Mouse (Mus musculus) large intestine, adult 2 months (tissue): ENCODE measurements around the gene Vwa3a. TPM values are rescaled to one million over a fixed set of nuclear protein-coding genes. Genes with fewer than 3 reads are reported as not detected.

Experiments used
- DNase-seq: peaks from one replicate; pipeline ENCODE4 v3.0.0-alpha.2; 2012; ENCODE audit warnings: low read depth, low spot score
- WGBS: fragments of 180-500 bp; shearing (Covaris S2); methylation state at CpG from one replicate; pipeline ENCODE4 v1.1.7; 2018; 5-methylcytosine and 5-hydroxymethylcytosine counted together
- polyA plus RNA-seq: library from polyadenylated mRNA; depleted of rRNA; stranded (reverse); fragments of >200 nt; gene quantifications from 2 replicates; pipeline ENCODE4 v1.2.3, GENCODE M21; 2012; rRNA removed

Vwa3a gene
- polyA plus RNA-seq, 1 experiment, result 0.07 TPM

DNA sequence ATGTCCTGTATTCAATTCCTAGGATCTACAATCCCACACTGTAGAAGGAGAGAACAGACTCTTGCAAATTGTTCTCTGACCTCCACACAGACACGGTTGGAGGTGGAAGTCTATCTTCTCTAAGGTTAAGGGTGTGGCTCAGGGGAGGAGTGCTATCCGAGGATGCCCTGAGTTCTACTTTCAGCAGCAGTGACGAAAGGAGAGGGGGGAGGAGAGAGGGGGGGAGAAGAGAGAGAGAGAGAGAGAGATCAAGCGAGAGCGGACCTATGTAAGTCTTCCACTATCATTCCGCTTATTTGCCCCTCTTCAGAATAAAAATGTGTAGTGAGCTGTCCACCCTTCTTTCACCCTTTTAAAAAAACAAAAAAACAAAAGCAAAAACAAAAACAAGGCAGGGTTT is 95.3 kb downstream of the Vwa3a start:
- 23% methylated on average over 6 of the region's 6 CpGs for WGBS
- no peak for DNase-seq

GRCm38 (mm10) chr7:120834863-120835372 is 95.8 kb downstream of the Vwa3a start:
- DNase-seq, result no peak
- under 1% methylated on average over 14 of the region's 14 CpGs for WGBS

- WGBS, result under 1% methylated on average over 41 of the region's 41 CpGs
- no peak for DNase-seq
Observed at GRCm38 (mm10) chr7:120835449-120836359, 96.6 kb downstream of the Vwa3a start.

GRCm38 (mm10) chr7:120836361-120836760 is 97.2 kb downstream of the Vwa3a start:
- WGBS, result 6% methylated on average over 12 of the region's 12 CpGs
- DNase-seq, result no peak

GRCm38 (mm10) chr7:120838436-120839160 is 99.5 kb downstream of the Vwa3a start:
- WGBS, result 58% methylated on average over 5 of the region's 5 CpGs
- no peak for DNase-seq

DNA sequence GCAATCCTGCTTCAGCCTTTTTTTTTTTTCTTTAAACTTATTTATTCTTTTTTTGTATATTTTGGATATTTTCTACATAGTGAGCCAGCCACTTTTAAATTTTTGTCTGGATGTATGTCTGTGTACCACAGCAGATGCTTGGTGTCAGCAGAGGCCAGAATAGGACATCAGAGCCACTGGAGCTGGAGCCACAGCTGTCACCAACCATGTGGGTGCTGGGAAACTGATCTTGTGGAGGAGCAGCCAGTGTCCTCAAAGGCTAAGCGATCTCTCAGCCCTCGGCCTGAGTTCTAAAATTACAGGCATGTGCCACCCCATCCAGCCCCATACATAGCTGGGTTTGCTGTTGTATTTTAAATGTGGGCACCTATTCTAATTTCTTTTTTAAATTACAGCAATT is 100.7 kb downstream of the Vwa3a start:
- DNase-seq, result no peak
- WGBS, result 93% methylated on average over 2 of the region's 2 CpGs

DNA sequence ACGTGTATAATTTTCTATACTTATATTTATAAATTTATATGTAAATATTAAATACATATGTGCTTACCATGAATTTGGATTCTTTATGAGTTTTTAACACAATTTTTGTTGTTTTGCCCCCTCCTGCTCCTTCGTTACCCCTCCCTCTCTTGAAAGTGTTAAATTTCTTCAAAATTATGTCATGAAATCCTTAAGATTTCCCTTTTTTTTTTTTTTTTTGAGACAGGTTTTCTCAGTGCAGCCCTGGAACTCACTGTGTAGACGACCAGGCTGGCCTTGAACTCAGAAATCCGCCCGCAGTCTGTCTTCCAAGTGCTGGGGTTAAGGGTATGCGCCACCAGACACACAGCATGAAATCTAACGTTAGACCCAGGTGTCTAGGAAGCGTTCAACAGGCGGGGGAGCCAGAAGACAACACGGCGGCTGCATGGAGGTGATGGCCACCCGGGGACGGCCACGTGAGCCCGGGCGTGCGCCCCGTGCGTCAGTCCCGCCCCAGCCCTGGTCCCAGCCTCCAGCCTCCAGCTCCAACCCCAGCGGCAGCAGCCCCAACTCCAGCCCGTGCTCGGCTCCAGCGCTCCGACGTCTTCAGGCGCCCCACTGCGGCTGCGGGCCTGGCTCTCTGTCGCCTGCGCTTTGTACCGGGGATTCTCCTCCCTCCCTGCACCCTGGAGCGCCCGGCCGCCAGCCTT is 103.4 kb downstream of the Vwa3a start, which contains the start of gene Eef2k:
Gene Eef2k (plus strand): TSS at position 487 of the 692 bp plus-strand sequence.
- DNase-seq, result no peak
- WGBS, result 5% methylated on average over 35 of the region's 35 CpGs

GRCm38 (mm10) chr7:120843037-120843621 is 104.0 kb downstream of the Vwa3a start:
- DNase-seq, result no peak
- under 1% methylated on average over 40 of the region's 40 CpGs for WGBS

GRCm38 (mm10) chr7:120843852-120844435 is 104.8 kb downstream of the Vwa3a start:
- WGBS, result 6% methylated on average over 16 of the region's 16 CpGs
- no peak for DNase-seq

GRCm38 (mm10) chr7:120844689-120845088 is 105.6 kb downstream of the Vwa3a start:
- 31% methylated on average over 9 of the region's 9 CpGs for WGBS
- no peak for DNase-seq

- 39% methylated on average over 3 of the region's 3 CpGs for WGBS
- no peak for DNase-seq
Observed at GRCm38 (mm10) chr7:120848831-120849512, 109.9 kb downstream of the Vwa3a start.

DNA sequence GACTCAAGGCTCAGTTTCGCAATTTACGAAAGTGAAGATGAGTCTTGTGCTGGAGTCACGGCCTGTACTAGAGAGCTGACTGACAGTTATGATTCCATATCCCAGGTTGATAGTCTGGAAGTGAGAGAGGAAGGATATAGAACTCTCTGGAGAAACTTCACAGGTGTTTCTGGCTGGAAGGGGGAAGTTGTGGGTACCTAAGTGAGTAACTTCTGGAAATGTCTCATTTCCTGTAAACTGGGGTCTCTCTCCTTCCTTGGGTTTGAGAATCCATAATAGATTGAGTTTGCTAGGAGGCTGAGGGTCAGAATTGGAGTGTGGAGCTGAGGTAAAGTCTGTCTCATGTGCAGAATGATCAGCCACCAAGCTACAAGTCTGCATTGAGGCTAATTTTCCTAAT is 111.0 kb downstream of the Vwa3a start:
- no peak for DNase-seq
- 93% methylated on average over 3 of the region's 3 CpGs for WGBS

Other genes with a start within 250 kb of the Vwa3a start
- gene Uqcrc2, start 104.1 kb upstream of the Vwa3a start, polyA plus RNA-seq, result 166 and 189 TPM in 2 replicates
- gene Pdzd9, start 69.0 kb upstream of the Vwa3a start, polyA plus RNA-seq, result 0.08 and 0.09 TPM in 2 replicates
- gene Mosmo, start 61.7 kb upstream of the Vwa3a start, polyA plus RNA-seq, result 5.4 and 6.7 TPM in 2 replicates
- not detected in 2 replicates for gene Gm5737, start 73.0 kb downstream of the Vwa3a start, polyA plus RNA-seq
- gene Eef2k, start 103.5 kb downstream of the Vwa3a start, polyA plus RNA-seq, result 20.2 and 26.5 TPM in 2 replicates
- 14.6 and 17.1 TPM in 2 replicates for gene Polr3e, start 178.4 kb downstream of the Vwa3a start, polyA plus RNA-seq
- 14.5 and 31.8 TPM in 2 replicates for gene Cdr2, start 243.0 kb downstream of the Vwa3a start, polyA plus RNA-seq
- gene Mfsd13b, start 243.2 kb downstream of the Vwa3a start, polyA plus RNA-seq, result 0.43 and 0.53 TPM in 2 replicates